Mouse (Mus musculus): ENCODE data around the gene Haspin. TPM values are rescaled to one million over a fixed set of nuclear protein-coding genes. Genes with fewer than 3 reads are reported as not detected.

Gene Haspin
- total RNA-seq, 4 experiments from 2014 or later, result not detected

- no peak for DNase-seq (ENCODE audit: low spot score in 2 of 2)
Observed at GRCm38 (mm10) chr11:73090826-73091225, 47.3 kb downstream of the Haspin start.

GRCm38 (mm10) chr11:73090283-73090682, 47.8 kb downstream of the Haspin start, which contains the start of gene Itgae:
Gene Itgae, plus strand, starts transcription at chr11:73090583.
- DNase-seq (ENCODE audit: low spot score in 2 of 2), result no peak

- no peak for DNase-seq (ENCODE audit: low spot score in 2 of 2)
Observed at GRCm38 (mm10) chr11:73087700-73088480, 50.2 kb downstream of the Haspin start.

Other genes starting within 250 kb of the Haspin start
- 1 to 10 TPM; 3.4 to 6.6 (median 4.9) TPM for gene Atp2a3, start 177.1 kb downstream of the Haspin start, total RNA-seq (2022)
- under 1 TPM; 0.24 to 0.52 (median 0.34) TPM for gene P2rx1, start 139.2 kb downstream of the Haspin start, total RNA-seq (2022)
- under 1 TPM; 0.22 to 0.32 (median 0.28) TPM for gene Camkk1, start 119.3 kb downstream of the Haspin start, total RNA-seq (2022)
- 1 to 10 TPM; 2.3 to 3.3 (median 2.9) TPM for gene Ncbp3, start 90.5 kb downstream of the Haspin start, total RNA-seq (2022)
- gene Itgae, start 47.7 kb downstream of the Haspin start, total RNA-seq (2022), result under 1 TPM in 3 of 4 experiments, not detected in 1; 0.08 to 0.10 (median 0.09) TPM
- 1 to 10 TPM; 6.4 to 9.5 (median 7.0) TPM for gene P2rx5, start 22.1 kb upstream of the Haspin start, total RNA-seq (2022)
- 10 to 100 TPM; 80.9 to 89.6 (median 84.1) TPM for gene Emc6, start 38.7 kb upstream of the Haspin start, total RNA-seq (2022)
- gene Tax1bp3, start 38.8 kb upstream of the Haspin start, total RNA-seq (2022), result 1 to 10 TPM; 4.9 to 9.2 (median 7.2) TPM
- 1 to 10 TPM; 3.3 to 4.3 (median 4.1) TPM for gene Ctns, start 60.7 kb upstream of the Haspin start, total RNA-seq (2022)
- gene Shpk, start 61.2 kb upstream of the Haspin start, total RNA-seq (2022), result 1 to 10 TPM in 1 of 4 experiments, under 1 TPM in 3; 0.29 to 1.1 (median 0.71) TPM
- gene Trpv1, start 96.0 kb upstream of the Haspin start, total RNA-seq (2022), result under 1 TPM; 0.08 to 0.12 (median 0.10) TPM
- not detected for gene Trpv3, start 129.1 kb upstream of the Haspin start, total RNA-seq (2022)
- gene Aspa, start 191.3 kb upstream of the Haspin start, total RNA-seq (2022), result 1 to 10 TPM; 3.0 to 7.3 (median 4.5) TPM
- gene Gm49340, start 191.4 kb upstream of the Haspin start, total RNA-seq (2022), result not detected
- gene Spata22, start 191.4 kb upstream of the Haspin start, total RNA-seq (2022), result not detected
- gene Olfr20, start 212.5 kb upstream of the Haspin start, total RNA-seq (2022), result not detected
- gene Olfr376, start 233.0 kb upstream of the Haspin start, total RNA-seq (2022), result not detected